Mouse (Mus musculus) heart, postnatal 36 days (tissue): ENCODE results near the gene Acap2. TPM values are rescaled to one million over a fixed set of nuclear protein-coding genes. Genes with fewer than 3 reads are reported as not detected.

ENCODE experiments used
- DNase-seq, 2 experiments: peaks; one replicate each; pipeline ENCODE4 v3.0.0; 2021 to 2022
- intact Hi-C: fragments of 180-260 bp; cut with DNase I; formaldehyde crosslinking; loops from one replicate; pipeline ENCODE4 v1.15.1; 2025
- total RNA-seq, 2 experiments: library from RNA; stranded (reverse); gene quantifications; 2 replicates each; pipeline ENCODE4 v1.2.3; 2021

Acap2 gene
- total RNA-seq, 2 experiments from 2014 or later: 21.3 to 22.6 TPM

DNA sequence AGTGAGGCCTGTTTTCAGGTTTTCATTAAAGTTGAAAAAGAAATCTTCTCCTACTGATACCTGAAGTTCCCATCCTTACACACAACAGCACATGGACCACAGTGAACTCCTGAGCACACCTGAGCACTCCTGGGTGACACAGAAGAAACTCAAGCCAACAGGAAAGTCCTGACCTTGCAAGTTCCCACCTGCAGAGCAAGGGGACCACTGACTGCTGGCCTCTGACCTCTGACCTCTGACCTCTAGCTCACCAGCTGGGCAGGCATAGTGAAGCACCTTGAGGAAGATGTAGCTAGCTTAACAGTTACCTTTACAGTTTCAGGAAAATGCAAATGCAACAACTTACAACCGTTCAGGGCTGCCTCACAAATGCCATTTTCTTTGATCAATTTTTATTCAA, 101.1 kb downstream of the Acap2 start:
- intact Hi-C loops: no loop called here
- DNase-seq: no peak

DNA sequence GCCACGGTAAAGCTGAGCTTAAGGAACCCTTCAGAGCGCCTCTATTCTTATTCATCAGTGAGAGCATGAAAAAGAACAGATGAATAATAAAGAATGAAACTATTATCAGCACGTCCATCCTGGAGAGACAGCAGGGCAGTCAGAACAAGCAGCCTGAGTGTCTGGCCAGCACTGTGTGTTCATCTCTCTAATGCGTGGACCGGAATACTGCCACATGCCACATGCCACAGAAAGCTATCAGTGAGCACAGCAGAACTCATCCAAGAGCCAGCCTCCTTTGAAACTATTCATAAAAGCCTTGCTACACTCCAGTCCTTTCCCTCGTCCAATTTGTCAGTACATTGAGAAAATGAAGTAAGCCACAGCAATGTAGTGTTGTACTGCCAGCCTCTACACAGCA, 107.0 kb downstream of the Acap2 start:
- intact Hi-C loops: no loop called here
- DNase-seq: no peak

DNA sequence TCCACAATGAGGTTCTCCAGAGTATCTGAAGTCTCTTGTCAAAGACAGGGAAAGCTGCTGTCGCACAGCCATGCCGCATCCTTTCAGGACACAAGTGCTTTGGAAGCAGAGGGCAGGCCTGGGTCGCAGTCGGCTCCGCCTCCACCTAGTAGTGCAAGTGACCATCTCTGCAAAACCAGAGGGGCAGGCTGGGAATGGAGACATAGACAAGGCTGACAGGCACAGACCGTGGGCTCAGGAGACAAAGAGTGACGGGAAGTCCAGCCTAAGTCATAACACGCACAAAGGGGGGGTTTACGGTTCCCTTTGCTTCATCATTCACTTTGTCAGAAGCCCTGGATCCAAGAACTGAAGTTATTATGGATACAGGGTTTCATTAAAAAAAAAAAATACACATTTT, 107.9 kb downstream of the Acap2 start:
- DNase-seq: no peak
- intact Hi-C loops: no loop called here

DNA sequence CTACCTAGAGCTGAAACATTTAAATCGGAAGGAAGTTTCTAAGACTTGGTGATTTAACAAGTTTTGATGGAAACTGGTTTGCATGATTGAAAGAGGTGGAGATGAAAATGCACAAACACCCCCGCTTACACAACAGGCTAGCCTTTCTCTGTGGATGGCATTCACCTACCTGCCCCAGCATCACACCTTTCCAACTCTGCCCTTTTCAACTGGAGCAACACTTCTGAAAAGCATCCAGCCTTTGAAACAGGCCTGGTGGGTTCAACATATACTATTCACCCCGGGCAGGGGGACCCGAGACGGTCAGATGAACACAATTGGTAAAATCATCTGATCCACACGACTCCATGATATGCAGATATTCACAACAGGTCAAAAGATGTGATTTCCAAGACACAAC, 119.2 kb downstream of the Acap2 start:
- intact Hi-C loops: loop anchor here (2.0 to 5.0 kb wide), 3 partner anchors 115 to 273 kb away; no protein-coding TSS in a partner anchor
- no peak for DNase-seq

DNA sequence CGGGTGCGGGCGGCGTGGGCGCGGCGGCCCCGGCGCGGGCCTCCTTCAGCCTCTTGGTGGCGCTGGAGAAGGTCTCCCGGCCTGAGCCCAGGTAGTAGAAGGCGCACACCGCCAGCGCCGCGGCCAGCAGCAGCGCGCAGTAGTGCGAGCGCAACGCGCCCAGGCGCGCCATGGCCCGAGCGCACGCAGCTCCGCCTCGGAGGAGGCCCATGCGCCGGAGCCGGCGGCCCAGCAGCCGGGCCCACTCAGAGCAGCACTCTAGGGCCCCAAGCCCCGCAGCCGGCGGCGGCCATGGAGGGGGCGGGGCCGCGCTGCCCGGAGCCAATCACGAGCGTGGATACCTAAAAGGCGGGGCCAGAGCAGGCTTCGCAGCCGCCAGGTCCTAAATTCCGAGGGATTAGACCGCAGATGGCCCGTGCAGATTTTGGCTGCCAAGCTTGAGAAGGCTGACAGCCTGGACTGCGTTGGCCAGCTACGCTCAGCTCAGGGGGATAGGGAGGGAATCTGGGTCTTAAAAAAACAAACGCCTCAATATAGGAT, 119.8 kb downstream of the Acap2 start, which contains the start of gene Xxylt1:
Gene Xxylt1 (minus strand): TSS at position 308 of the 540 bp plus-strand sequence.
- DNase-seq: peak; percentile 94 to 96
- intact Hi-C loops: loop anchor here (2.0 to 5.0 kb wide), 3 partner anchors 116 to 274 kb away; no protein-coding TSS in a partner anchor

DNA sequence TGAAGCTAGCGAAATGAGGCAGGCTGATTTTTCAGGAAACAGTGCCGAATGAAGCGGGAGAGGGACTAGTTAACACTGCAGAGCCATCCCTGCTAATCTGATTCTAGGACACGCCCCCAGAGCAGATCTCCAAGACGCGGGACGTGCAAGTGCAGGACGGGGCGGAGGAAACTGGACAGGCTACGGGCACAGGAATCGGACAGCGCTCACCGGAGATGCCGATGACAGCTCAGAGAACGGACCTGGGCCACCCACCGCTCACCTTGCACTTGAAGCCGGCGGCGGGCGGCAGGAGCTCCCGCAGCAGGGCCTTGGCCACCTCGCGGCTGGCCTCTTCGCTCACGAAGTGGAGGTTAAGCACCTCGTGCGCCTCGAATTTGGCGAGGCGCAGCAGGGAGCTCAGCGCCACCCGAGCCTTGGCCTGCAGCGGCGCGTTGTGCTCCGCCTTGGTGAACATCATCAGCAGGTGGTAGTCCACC, 120.4 kb downstream of the Acap2 start:
- intact Hi-C loops: loop anchor here (2.0 to 5.0 kb wide), 3 partner anchors 117 to 274 kb away; no protein-coding TSS in a partner anchor
- peak; percentile 65 to 72 for DNase-seq

DNA sequence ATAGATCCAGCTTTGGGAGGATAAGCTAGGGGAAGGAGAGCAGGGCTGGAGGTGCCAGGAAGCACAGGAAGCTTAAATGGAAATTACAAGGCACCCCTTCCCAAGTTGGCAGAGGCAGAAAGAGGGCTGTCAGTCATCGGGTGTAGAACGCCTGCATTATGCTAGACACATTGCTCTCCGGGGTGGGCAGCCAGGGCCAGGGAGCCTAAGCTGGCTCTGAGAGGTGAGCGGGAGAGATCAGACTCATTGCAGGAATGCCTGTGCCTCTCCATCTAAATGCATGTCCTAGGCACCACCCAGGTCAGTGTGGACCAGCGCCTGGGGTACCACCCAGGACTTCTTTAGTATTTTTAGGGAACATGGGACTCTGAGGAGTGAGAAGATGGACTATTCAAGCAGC, 123.6 kb downstream of the Acap2 start:
- no peak for DNase-seq
- intact Hi-C loops: loop anchor here (10.0 kb wide), 1 partner anchor 703 kb away; no protein-coding TSS in a partner anchor

DNA sequence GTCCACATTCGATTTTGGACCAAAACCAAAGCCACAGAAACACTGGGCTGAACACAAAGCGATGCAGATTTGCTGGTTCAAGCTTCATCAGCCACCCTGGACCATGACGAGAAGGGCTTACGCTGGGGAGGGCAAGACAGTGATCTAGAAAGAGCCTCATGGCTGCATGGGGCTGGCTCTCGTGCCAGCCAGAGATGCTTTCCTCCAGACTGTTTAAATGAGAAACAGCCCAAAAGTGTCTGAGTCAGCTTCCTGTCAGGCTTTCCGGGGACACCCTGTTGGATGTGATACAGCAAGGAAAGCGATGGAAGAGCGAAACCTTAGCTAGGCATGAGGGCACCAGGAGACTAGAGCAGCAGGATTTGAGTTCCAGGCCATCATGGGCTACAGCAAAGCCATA, 124.6 kb downstream of the Acap2 start:
- DNase-seq: no peak
- intact Hi-C loops: loop anchor here (10.0 kb wide), 1 partner anchor 702 kb away; no protein-coding TSS in a partner anchor

DNA sequence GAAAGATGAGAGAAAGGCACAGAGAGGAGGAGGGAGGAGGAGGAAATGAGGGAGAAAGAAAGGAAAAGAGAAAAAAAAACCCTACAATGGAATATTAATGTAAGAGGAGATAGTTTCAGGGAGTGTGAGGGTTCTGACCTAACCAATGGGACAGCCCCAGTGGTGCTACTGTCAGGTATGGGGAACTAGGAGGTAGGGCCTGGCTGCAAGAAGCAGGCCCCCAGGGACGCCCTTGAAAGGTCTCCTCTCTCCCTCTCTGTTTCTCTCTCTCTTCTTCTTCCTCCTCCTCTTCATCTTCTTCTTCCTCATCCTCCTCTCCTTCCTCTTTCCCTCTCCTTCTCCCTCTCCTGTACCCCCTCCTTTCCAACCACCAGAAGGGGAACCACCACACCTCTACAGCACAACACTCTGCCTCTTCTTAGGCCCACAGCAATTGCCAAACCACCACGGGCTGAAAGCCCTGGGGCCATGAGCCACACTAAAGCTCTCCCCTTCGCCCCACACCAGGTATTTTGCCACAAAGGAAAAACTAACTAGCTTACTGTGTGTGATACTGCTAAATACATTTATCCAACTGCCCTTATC, 126.6 kb downstream of the Acap2 start:
- intact Hi-C loops: loop anchor here (5.0 to 10.0 kb wide), 2 partner anchors 537 to 700 kb away; no protein-coding TSS in a partner anchor
- no peak for DNase-seq

DNA sequence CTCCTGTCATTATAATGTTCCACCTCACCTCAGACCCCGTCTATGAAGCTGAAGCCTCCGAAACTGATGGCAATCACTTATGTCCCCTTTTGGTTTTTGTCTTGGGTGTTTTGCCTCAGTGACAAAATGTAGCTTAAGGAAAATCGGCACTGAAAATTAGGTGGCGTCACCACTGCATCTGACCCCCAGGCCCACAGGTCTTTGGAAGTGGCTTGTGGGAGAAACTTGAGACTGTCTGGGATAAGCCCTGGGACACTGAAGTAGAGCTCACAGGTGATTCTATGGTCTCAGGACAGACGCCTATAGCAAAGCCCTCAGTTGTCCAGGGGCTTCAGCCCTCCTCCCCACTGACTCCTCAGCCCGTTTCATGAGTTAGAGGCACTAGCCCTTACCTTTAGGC, 129.3 kb downstream of the Acap2 start:
- intact Hi-C loops: loop anchor here (2.0 to 10.0 kb wide), 4 partner anchors 95 to 697 kb away; no protein-coding TSS in a partner anchor
- no peak for DNase-seq

DNA sequence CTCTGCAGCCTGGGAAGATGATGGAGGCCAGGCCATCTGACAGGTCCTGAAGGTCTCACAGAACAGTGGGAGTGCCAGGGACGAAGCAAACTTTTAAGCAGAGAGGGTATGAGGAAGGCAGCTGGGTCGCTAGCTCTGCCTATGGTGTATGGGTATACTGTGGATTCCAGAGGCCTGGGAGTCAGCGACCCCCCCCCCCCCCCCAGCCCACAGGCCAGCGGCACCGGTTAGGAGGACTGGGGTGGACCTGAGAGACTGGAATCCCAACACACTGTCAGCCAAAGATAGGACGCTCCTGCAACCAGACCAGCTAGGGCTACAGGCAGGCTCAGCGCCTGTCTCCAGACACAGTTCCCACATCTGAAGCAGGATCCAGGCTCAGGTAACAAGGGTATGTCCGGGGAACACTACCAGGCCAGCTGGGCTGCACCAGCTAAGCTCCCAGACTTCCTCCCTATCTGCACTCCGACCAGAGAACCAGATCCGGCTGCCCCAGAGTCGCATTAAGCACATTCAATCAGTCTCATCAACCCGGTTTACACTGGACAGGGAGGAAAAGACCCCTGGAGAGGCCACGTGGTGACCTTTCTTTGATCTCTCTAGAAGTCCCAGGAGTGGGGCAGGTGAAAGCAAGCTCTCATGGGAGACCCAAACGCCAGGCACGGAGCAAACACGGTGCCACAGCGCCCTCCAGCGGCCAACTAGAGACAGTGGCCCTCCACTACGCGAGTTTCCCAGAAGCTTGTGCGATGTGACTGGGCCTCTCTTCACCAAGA, 130.5 kb downstream of the Acap2 start:
- DNase-seq: peak; percentile 88 to 92

DNA sequence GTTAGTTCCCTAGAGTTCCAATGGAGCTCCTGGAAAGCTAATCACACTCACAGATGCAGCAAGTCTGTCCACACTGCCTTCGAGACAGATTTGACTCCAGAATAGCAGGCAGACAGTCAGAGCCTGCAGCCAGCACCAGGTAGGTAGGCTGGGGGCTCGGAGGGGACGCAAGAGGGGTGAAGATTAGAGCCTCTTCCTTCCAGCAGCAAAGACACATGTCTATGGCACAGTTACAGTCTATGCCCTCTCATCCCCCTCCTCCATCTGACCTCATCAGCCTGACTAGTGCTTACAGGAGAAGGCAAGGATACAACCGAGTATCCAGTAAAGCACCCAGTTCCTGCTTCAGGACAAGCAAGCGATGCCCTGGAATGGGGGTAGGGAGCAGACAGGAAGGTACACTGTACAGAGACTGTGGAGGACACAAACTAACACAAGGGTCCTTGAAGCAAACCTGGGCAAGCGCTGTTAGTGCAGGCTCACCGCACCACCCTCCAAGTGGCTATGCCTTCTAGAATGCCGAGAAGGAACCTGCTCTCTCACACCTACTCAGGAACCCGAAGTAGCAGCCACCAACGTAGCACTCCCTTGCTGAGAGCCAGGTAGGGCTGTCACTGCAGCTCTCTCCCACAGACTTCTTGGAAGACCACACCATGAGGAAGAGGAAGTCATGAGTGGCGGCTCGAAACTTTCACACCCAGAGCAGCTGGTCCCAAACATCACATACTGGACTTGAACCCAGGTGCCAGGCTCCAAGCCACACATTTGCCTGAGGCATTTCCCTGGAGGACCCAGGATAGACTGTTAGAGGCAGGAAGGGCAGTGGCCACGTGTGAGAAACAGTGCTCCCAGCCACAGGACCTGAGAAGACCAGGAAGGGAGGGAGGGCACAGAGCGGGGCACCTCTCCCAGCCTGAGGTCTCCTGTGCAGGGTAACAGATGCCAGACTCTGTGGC, 131.6 kb downstream of the Acap2 start:
- DNase-seq: no peak
- intact Hi-C loops: loop anchor here (1.0 to 10.0 kb wide), 8 partner anchors 62 to 695 kb away; no protein-coding TSS in a partner anchor

More for the DNA sequence above, 130.5 kb downstream of the Acap2 start:
- intact Hi-C loops: loop anchor here (1.0 to 10.0 kb wide), 5 partner anchors 94 to 696 kb away; no protein-coding TSS in a partner anchor

DNA sequence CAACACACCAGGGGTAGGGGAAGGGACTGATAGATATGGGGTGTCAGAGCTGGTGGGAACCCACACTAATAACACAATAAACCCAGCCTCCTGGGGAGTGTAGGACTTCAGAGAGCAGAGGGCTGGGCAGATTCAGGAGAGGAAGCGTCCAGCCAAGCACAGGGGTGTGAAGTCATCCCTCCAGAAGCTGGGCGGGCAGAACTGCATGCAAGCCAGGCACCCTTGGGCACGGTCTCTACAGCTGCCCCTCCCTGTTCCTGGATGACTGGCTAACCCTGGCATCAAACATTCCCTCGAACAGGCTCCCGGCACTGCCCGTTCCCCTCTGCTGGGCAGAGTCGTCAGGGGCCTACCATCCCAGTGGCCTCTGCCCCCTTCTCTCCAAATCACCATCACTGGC, 132.8 kb downstream of the Acap2 start:
- DNase-seq: peak in 1 of 2 experiments; percentile 40
- intact Hi-C loops: loop anchor here (2.0 to 10.0 kb wide), 3 partner anchors 61 to 273 kb away; no protein-coding TSS in a partner anchor

DNA sequence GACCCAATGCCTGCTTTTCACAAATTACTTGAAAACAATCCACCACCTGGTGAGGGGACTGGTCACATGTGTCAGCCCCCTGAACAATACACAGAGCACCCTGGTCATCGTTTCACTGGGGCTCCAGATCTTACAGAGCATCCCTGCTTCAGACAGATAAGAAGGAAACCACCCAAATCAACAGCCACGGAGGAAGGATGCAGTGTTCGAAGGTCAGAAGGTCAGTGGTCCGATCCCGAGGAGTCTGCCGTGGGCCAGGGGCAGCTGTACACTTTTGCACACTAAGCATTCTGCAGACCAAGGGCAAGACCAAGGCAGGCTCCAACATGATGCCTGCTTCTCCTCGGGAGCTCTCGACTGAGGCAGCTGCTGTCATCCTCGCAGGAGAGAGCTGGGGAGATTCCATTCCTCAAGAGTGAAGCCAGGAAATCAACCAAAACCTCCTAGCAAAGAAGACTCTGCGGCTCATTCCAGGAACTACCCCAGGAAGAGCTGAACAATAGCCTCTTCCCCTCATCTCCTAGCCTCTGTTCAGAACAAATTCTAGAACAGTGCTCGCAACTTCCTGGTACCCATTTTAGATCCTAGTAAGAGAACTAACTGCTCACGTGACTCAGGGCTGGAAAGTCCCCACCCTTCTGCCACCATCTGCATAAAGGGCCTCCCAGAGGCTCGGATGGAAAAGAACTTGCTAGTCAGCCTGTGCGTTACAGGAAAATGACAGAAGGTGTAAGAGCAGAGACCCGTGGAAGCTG, 134.5 kb downstream of the Acap2 start:
- peak; percentile 47 to 62 for DNase-seq
- intact Hi-C loops: loop anchor here (2.0 to 10.0 kb wide), 3 partner anchors 38 to 272 kb away; no protein-coding TSS in a partner anchor

DNA sequence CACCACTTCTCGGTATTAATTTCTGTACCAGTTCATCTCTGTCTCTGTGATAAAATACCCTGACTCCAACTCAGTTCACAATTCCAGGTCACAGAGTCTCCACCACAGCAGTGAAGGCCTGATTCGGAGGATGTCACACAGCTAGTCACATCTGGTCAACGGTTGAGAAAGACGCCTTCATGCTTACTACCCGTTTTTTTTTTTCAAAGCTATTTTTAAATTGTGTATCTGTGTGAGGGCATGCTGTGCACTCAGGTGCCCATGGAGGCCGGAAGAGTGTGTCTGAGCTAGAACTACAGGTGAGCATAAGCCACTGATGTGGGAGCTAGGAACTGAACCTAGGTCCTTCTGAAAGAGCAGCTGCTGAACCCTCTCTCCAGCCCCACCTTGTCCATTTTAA, 136.3 kb downstream of the Acap2 start:
- no peak for DNase-seq

DNA sequence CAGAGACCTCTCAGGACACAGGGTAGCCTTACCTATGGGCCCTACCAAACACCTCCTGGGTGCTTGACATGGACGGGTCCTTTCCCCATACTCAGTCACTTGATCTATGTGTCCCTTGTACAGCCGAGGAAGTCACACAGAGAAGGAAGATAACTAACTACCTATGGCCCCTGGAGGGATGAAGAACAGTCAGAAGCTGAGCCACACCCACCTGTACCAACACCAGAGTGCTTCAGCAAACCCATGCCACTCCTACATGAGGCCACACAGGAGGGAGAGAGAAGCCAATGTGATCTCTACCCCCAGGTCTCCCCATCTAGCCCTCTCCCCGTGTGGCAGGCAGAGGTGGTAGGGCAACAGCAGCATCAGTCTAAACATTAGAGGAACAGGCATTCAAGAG, 138.1 kb downstream of the Acap2 start:
- no peak for DNase-seq
- intact Hi-C loops: loop anchor here (10.0 kb wide), 1 partner anchor 268 kb away; no protein-coding TSS in a partner anchor

More for the DNA sequence above, 136.3 kb downstream of the Acap2 start:
- intact Hi-C loops: loop anchor here (5.0 to 10.0 kb wide), 2 partner anchors 57 to 270 kb away; no protein-coding TSS in a partner anchor

DNA sequence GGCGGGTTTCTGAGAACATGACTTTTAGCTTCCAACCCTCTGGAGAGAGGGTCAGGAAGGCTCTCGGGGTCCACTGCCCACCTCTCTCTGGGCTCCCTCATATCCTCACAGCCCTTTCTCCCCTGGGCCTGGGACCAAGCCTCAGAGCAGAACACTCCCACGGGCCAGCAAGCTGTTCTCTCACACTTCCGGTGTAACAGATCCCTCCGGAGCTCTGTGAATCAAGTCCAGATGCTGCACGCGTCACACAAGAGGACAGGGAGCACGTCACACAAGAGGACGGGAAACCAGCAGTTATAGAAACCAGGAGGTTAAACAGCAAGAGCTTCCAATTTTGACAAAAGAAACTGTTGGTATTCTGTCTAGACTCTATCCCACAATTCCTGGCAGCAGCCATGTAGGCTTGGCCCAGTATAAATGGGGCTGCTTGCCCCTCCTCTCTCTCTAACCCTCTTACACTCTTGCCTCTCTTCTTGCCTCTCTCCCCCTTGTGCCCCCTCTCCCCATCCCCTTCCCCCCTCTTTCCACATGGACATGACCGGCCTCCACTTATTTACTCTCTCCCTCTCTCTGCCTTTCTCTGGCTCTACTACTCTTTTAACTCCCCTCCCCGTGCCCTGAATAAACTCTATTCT, 139.7 kb downstream of the Acap2 start:
- DNase-seq: peak; percentile 54 to 55
- intact Hi-C loops: loop anchor here (10.0 kb wide), 1 partner anchor 267 kb away; no protein-coding TSS in a partner anchor

DNA sequence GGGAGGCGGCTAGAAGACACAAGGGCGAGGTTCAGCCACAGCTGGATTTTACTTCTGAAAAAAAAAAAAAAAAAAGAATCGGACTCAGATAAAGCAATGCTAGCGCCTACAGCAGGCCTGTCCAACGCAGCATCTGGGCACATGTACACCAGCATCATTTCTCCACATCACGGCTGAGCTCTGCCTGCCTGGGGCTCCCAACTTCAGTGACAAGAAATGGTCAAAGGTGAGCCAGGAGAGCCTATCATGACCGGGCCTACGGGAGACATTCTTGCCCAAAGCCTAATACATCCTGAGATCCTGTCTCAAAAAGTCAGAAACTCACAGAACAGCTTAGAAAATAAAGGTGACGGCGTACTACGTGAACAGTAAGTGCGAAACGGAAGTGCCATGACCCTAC, 140.3 kb downstream of the Acap2 start:
- intact Hi-C loops: loop anchor here (10.0 kb wide), 1 partner anchor 266 kb away; no protein-coding TSS in a partner anchor
- DNase-seq: no peak
